Mouse (Mus musculus) limb, embryonic 12.5 days (tissue): ENCODE data around the gene Pdcd6ip. TPM values are rescaled to one million over a fixed set of nuclear protein-coding genes. Genes with fewer than 3 reads are reported as not detected.

ENCODE experiments used
- ATAC-seq: fragments of 200-750 bp; cut with Nextera tagmentation; 2 replicates; pipeline ENCODE4 v1.8.0; 2017; ENCODE audit warnings: low read depth, moderate TSS enrichment; ENCODE audit not compliant: insufficient number of reproducible peaks, insufficient read depth, low FRiP score, low TSS enrichment
- H3K27ac ChIP-seq: fragments of 300-500 bp; sonication (generic); 2 replicates; pipeline ENCODE4 v1.5.1; 2016; ENCODE audit warnings: mild to moderate bottlenecking, moderate library complexity
- H3K27me3 ChIP-seq: fragments of 300-500 bp; sonication (generic); 2 replicates; pipeline ENCODE4 v1.6.1; 2016; ENCODE audit warnings: mild to moderate bottlenecking, moderate library complexity
- H3K36me3 ChIP-seq: fragments of 300-500 bp; sonication (generic); 2 replicates; pipeline ENCODE4 v1.6.1; 2016; ENCODE audit warnings: mild to moderate bottlenecking, moderate library complexity
- H3K4me1 ChIP-seq: fragments of 300-500 bp; sonication (generic); replicated peaks from 2 replicates; pipeline ENCODE4 v1.6.1; 2016
- H3K4me2 ChIP-seq: fragments of 300-500 bp; sonication (generic); 2 replicates; pipeline ENCODE4 v1.6.1; 2016; ENCODE audit warnings: mild to moderate bottlenecking, moderate library complexity
- H3K4me3 ChIP-seq: fragments of 300-500 bp; sonication (generic); replicated peaks from 2 replicates; pipeline ENCODE4 v1.5.1; 2016; ENCODE audit warnings: mild to moderate bottlenecking
- H3K9ac ChIP-seq: fragments of 300-500 bp; sonication (generic); replicated peaks from 2 replicates; pipeline ENCODE4 v1.6.1; 2016; ENCODE audit warnings: mild to moderate bottlenecking, moderate library complexity
- H3K9me3 ChIP-seq: fragments of 300-500 bp; sonication (generic); 2 replicates; pipeline ENCODE4 v1.6.1; 2016; ENCODE audit warnings: mild to moderate bottlenecking, moderate library complexity
- WGBS: fragments of 180-500 bp; shearing (Covaris S2); methylation state at CpG from one replicate; pipeline ENCODE4 v1.1.7; 2016; 5-methylcytosine and 5-hydroxymethylcytosine counted together
- polyA plus RNA-seq: library from polyadenylated mRNA; unstranded; fragments of >200 nt; fragmentation: Nextera tagmentation; extraction: Ambion mirVana; gene quantifications from 2 replicates; pipeline ENCODE4 v1.2.1, GENCODE M21; 2016

Pdcd6ip gene
- 49.4 and 55.3 TPM in 2 replicates for polyA plus RNA-seq

GRCm38 (mm10) chr9:113707481-113708360, at the start of gene Pdcd6ip:
Gene Pdcd6ip, minus strand, starts transcription at chr9:113708259.
- Histone ChIP-seq H3K4me1 (peaks cover 20% of the 10 kb centered on the region), H3K27ac (peak within 1 kb of the TSS; percentile 84)

GRCm38 (mm10) chr9:113755888-113756719, 48.0 kb upstream of the Pdcd6ip start:
- H3K4me2 ChIP-seq, result no peak overlapping the region
- peaks cover 17% of the 10 kb centered on the region for H3K36me3 ChIP-seq
- H3K27ac ChIP-seq, result no peak overlapping the region
- H3K4me3 ChIP-seq, result no peak overlapping the region
- no peak overlapping the region for H3K9ac ChIP-seq
- ATAC-seq, result no peak
- no peaks in the 10 kb centered on the region for H3K27me3 ChIP-seq
- WGBS, result 86% methylated on average over 15 of the region's 15 CpGs
- peaks cover 7% of the 10 kb centered on the region; the same call in 1 of the 2 replicates for H3K9me3 ChIP-seq
- H3K4me1 ChIP-seq, result no peaks in the 10 kb centered on the region

More at GRCm38 (mm10) chr9:113707481-113708360, at the start of gene Pdcd6ip:
- Histone ChIP-seq H3K9ac (peak within 1 kb of the TSS; percentile 95), H3K27me3 (no peaks in the 10 kb centered on the region), H3K4me3 (peak within 1 kb of the TSS; percentile 81), H3K9me3 (no peaks in the 10 kb centered on the region), H3K36me3 (no peaks in the 10 kb centered on the region), H3K4me2 (peak within 1 kb of the TSS; percentile 74)
- peak; percentile 84 for ATAC-seq
- 1% methylated on average over 67 of the region's 77 CpGs for WGBS

- Histone ChIP-seq H3K27me3 (no peaks in the 10 kb centered on the region), H3K4me2 (no peak overlapping the region), H3K4me1 (no peaks in the 10 kb centered on the region), H3K9ac (no peak overlapping the region), H3K9me3 (no peaks in the 10 kb centered on the region), H3K27ac (no peak overlapping the region), H3K4me3 (no peak overlapping the region), H3K36me3 (peaks cover 6% of the 10 kb centered on the region; the same call in 1 of the 2 replicates)
- no peak for ATAC-seq
- 81% methylated on average over 7 of the region's 7 CpGs for WGBS
Measured at GRCm38 (mm10) chr9:113749356-113749755, 41.3 kb upstream of the Pdcd6ip start.

- 71% methylated on average over 3 of the region's 3 CpGs for WGBS
- no peak overlapping the region for H3K27ac ChIP-seq
- H3K36me3 ChIP-seq, result no peaks in the 10 kb centered on the region
- ATAC-seq, result no peak
- H3K4me1 ChIP-seq, result peaks cover 9% of the 10 kb centered on the region; the same call in 1 of the 2 replicates
- H3K9ac ChIP-seq, result no peak overlapping the region
- no peak overlapping the region for H3K4me3 ChIP-seq
- H3K9me3 ChIP-seq, result no peaks in the 10 kb centered on the region
- no peaks in the 10 kb centered on the region for H3K27me3 ChIP-seq
- peak overlapping the region; percentile 78; the same call in 1 of the 2 replicates for H3K4me2 ChIP-seq
Measured at GRCm38 (mm10) chr9:113743291-113743690, 35.2 kb upstream of the Pdcd6ip start.

- Histone ChIP-seq H3K4me1 (peaks cover 9% of the 10 kb centered on the region; the same call in 1 of the 2 replicates), H3K4me2 (peak overlapping the region; percentile 78), H3K27ac (no peak overlapping the region), H3K9me3 (no peaks in the 10 kb centered on the region), H3K4me3 (peak overlapping the region; percentile 93), H3K9ac (peak overlapping the region; percentile 87), H3K36me3 (no peaks in the 10 kb centered on the region), H3K27me3 (no peaks in the 10 kb centered on the region)
- 6% methylated on average over 17 of the region's 17 CpGs for WGBS
- no peak for ATAC-seq
Measured at GRCm38 (mm10) chr9:113742361-113742794, 34.3 kb upstream of the Pdcd6ip start.

- Histone ChIP-seq H3K9ac (peak overlapping the region; percentile 87), H3K36me3 (no peaks in the 10 kb centered on the region), H3K27me3 (no peaks in the 10 kb centered on the region), H3K9me3 (no peaks in the 10 kb centered on the region), H3K4me1 (peaks cover 9% of the 10 kb centered on the region; the same call in 1 of the 2 replicates), H3K27ac (peak overlapping the region; percentile 87), H3K4me2 (peak overlapping the region; percentile 78), H3K4me3 (peak overlapping the region; percentile 93)
- under 1% methylated on average over 64 of the region's 64 CpGs for WGBS
- ATAC-seq, result peak; percentile 86
Measured at GRCm38 (mm10) chr9:113741637-113742137, 33.6 kb upstream of the Pdcd6ip start.

- no peaks in the 10 kb centered on the region for H3K27me3 ChIP-seq
- H3K27ac ChIP-seq, result peak within 1 kb of the TSS; percentile 87
- peak within 1 kb of the TSS; percentile 93 for H3K4me3 ChIP-seq
- H3K9me3 ChIP-seq, result no peaks in the 10 kb centered on the region
- peak within 1 kb of the TSS; percentile 78 for H3K4me2 ChIP-seq
- peak; percentile 94 for ATAC-seq
- WGBS, result under 1% methylated on average over 63 of the region's 63 CpGs
- peaks cover 9% of the 10 kb centered on the region; the same call in 1 of the 2 replicates for H3K4me1 ChIP-seq
- no peaks in the 10 kb centered on the region for H3K36me3 ChIP-seq
- peak within 1 kb of the TSS; percentile 87 for H3K9ac ChIP-seq
Measured at GRCm38 (mm10) chr9:113741108-113741636, 33.1 kb upstream of the Pdcd6ip start, which contains the start of gene Clasp2. Gene Clasp2, plus strand, starts transcription at chr9:113741473.

- Histone ChIP-seq H3K4me2 (no peak overlapping the region), H3K4me3 (no peak overlapping the region), H3K9ac (no peak overlapping the region), H3K36me3 (no peaks in the 10 kb centered on the region), H3K4me1 (peaks cover 9% of the 10 kb centered on the region; the same call in 1 of the 2 replicates), H3K9me3 (no peaks in the 10 kb centered on the region), H3K27me3 (no peaks in the 10 kb centered on the region), H3K27ac (no peak overlapping the region)
- no peak for ATAC-seq
- 83% methylated on average over 6 of the region's 6 CpGs for WGBS
Measured at GRCm38 (mm10) chr9:113738941-113739340, 30.9 kb upstream of the Pdcd6ip start.

GRCm38 (mm10) chr9:113738021-113738420, 30.0 kb upstream of the Pdcd6ip start:
- Histone ChIP-seq H3K9ac (no peak overlapping the region), H3K9me3 (no peaks in the 10 kb centered on the region), H3K36me3 (no peaks in the 10 kb centered on the region), H3K4me1 (peaks cover 6% of the 10 kb centered on the region; the same call in 1 of the 2 replicates), H3K4me2 (no peak overlapping the region), H3K4me3 (no peak overlapping the region), H3K27ac (no peak overlapping the region), H3K27me3 (no peaks in the 10 kb centered on the region)
- WGBS, result 75% methylated on average over 9 of the region's 9 CpGs
- no peak for ATAC-seq

GRCm38 (mm10) chr9:113735920-113736319, 27.9 kb upstream of the Pdcd6ip start:
- Histone ChIP-seq H3K27ac (no peak overlapping the region), H3K4me2 (no peak overlapping the region), H3K4me1 (peaks cover 6% of the 10 kb centered on the region; the same call in 1 of the 2 replicates), H3K9ac (no peak overlapping the region), H3K36me3 (no peaks in the 10 kb centered on the region), H3K27me3 (no peaks in the 10 kb centered on the region), H3K4me3 (no peak overlapping the region), H3K9me3 (no peaks in the 10 kb centered on the region)
- ATAC-seq, result no peak
